Mouse (Mus musculus) megakaryocyte, embryonic 14.5 days (primary cell): ENCODE measurements around the gene Ino80.

Experiments used
- FLI1 ChIP-seq: IDR thresholded peaks from 2 replicates; pipeline ENCODE4 v1.6.1; 2012; ENCODE audit warnings: low read length, inconsistent platforms, mixed read lengths
- GATA1 ChIP-seq: IDR thresholded peaks from 3 replicates; pipeline ENCODE4 v1.6.1; 2012; ENCODE audit warnings: mixed read lengths, low read length, inconsistent platforms, borderline replicate concordance

DNA sequence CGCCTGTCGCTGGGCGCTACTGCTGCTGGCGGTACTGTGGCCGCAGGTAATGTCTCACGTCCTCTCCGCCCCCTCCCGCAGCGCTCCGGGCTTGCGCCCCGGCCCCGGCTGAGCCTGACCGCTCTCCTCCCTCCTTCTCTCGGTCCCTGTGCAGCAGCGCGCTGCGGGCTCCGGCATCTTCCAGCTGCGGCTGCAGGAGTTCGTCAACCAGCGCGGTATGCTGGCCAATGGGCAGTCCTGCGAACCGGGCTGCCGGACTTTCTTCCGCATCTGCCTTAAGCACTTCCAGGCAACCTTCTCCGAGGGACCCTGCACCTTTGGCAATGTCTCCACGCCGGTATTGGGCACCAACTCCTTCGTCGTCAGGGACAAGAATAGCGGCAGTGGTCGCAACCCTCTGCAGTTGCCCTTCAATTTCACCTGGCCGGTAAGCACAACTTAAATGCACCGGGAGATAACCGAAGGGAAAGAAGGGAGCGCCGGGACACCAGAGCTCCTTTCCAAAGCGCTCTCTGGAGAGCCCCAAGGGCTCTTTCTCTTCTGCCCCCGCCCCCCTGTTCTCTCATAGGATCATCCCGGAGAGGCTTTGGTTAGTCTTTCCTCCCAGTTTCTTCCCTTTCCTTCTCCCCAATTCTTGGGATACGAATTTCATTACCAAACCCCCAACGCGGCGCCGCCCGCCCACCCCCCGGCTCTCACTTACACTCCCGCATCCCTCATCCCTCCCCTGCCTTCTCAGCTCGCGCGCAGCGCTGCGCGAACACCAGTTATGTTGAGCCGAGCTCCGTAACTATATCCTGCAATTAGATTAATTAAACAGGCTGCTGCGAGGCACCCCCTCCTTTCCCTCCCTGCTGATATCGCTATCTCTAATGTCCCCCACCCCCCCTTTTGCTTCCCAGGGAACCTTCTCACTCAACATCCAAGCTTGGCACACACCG, 151.1 kb downstream of the Ino80 start:
- TF ChIP-seq GATA1 (no peak), FLI1 (no peak)
